Mouse (Mus musculus): ENCODE data around the gene Triobp. TPM values are rescaled to one million over a fixed set of nuclear protein-coding genes. Genes with fewer than 3 reads are reported as not detected.

Triobp gene
- 44.7 and 55.4 TPM in 2 replicates for total RNA-seq (2014; fragmentation: Nextera tagmentation)
- total RNA-seq (2017): 20.6 and 32.3 TPM in 2 replicates

GRCm38 (mm10) chr15:78947657-78948056 lies at the start of gene Triobp:
Gene Triobp, plus strand, starts transcription at chr15:78947724.
- peak; percentile 96 for ATAC-seq (replicated peaks; ENCODE audit: poor library complexity, severe bottlenecking)

- no peak for ATAC-seq (replicated peaks; ENCODE audit: poor library complexity, severe bottlenecking)
Observed at GRCm38 (mm10) chr15:78898507-78899001, 49.0 kb upstream of the Triobp start.

GRCm38 (mm10) chr15:78899409-78899739 lies 48.1 kb upstream of the Triobp start, which contains the start of gene Gm49510:
Gene Gm49510, plus strand, starts transcription at chr15:78899667.
- ATAC-seq (replicated peaks; ENCODE audit: poor library complexity, severe bottlenecking): no peak

GRCm38 (mm10) chr15:78899740-78900584 lies 47.6 kb upstream of the Triobp start, which contains the start of gene Sh3bp1:
Gene Sh3bp1, plus strand, starts transcription at chr15:78899768.
- peak; percentile 10; the same call in 1 of the 2 replicates for ATAC-seq (replicated peaks; ENCODE audit: poor library complexity, severe bottlenecking)

- ATAC-seq (replicated peaks; ENCODE audit: poor library complexity, severe bottlenecking): peak; percentile 21
Observed at GRCm38 (mm10) chr15:78900585-78901421, 46.7 kb upstream of the Triobp start.

GRCm38 (mm10) chr15:78901422-78901789 lies 46.1 kb upstream of the Triobp start:
- no peak for ATAC-seq (replicated peaks; ENCODE audit: poor library complexity, severe bottlenecking)

- ATAC-seq (replicated peaks; ENCODE audit: poor library complexity, severe bottlenecking): peak; percentile 39
Observed at GRCm38 (mm10) chr15:78903243-78903642, 44.3 kb upstream of the Triobp start.

- no peak for ATAC-seq (replicated peaks; ENCODE audit: poor library complexity, severe bottlenecking)
Observed at GRCm38 (mm10) chr15:78908399-78908798, 39.1 kb upstream of the Triobp start.

- no peak for ATAC-seq (replicated peaks; ENCODE audit: poor library complexity, severe bottlenecking)
Observed at GRCm38 (mm10) chr15:78908982-78909381, 38.5 kb upstream of the Triobp start.

- no peak for ATAC-seq (replicated peaks; ENCODE audit: poor library complexity, severe bottlenecking)
Observed at GRCm38 (mm10) chr15:78912040-78912439, 35.5 kb upstream of the Triobp start.

- ATAC-seq (replicated peaks; ENCODE audit: poor library complexity, severe bottlenecking): peak; percentile 85
Observed at GRCm38 (mm10) chr15:78913632-78914090, 33.9 kb upstream of the Triobp start, which contains the start of gene Pdxp. Gene Pdxp, plus strand, starts transcription at chr15:78913919.

GRCm38 (mm10) chr15:78914091-78914822 lies 33.3 kb upstream of the Triobp start:
- no peak for ATAC-seq (replicated peaks; ENCODE audit: poor library complexity, severe bottlenecking)

- no peak for ATAC-seq (replicated peaks; ENCODE audit: poor library complexity, severe bottlenecking)
Observed at GRCm38 (mm10) chr15:78914823-78915659, 32.5 kb upstream of the Triobp start.

- peak; percentile 68 for ATAC-seq (replicated peaks; ENCODE audit: poor library complexity, severe bottlenecking)
Observed at GRCm38 (mm10) chr15:78915660-78916017, 31.9 kb upstream of the Triobp start.

- ATAC-seq (replicated peaks; ENCODE audit: poor library complexity, severe bottlenecking): no peak
Observed at GRCm38 (mm10) chr15:78916052-78916826, 31.3 kb upstream of the Triobp start.

- no peak for ATAC-seq (replicated peaks; ENCODE audit: poor library complexity, severe bottlenecking)
Observed at GRCm38 (mm10) chr15:78918126-78918525, 29.4 kb upstream of the Triobp start.

GRCm38 (mm10) chr15:78919914-78920313 lies 27.6 kb upstream of the Triobp start:
- ATAC-seq (replicated peaks; ENCODE audit: poor library complexity, severe bottlenecking): no peak

GRCm38 (mm10) chr15:78922700-78923099 lies 24.8 kb upstream of the Triobp start:
- ATAC-seq (replicated peaks; ENCODE audit: poor library complexity, severe bottlenecking): no peak
